Mouse (Mus musculus): Measurements from ENCODE around the gene Gm42715. TPM values are rescaled to one million over a fixed set of nuclear protein-coding genes. Genes with fewer than 3 reads are reported as not detected.
"Not testable (repeated sequence)": the region's sequence is repeated elsewhere in the genome, so short reads cannot be mapped to it uniquely, and the experiment has no call there.

The Gm42715 gene
- polyA plus RNA-seq, 1 experiment from 2014 or later: 13.4 TPM

DNA sequence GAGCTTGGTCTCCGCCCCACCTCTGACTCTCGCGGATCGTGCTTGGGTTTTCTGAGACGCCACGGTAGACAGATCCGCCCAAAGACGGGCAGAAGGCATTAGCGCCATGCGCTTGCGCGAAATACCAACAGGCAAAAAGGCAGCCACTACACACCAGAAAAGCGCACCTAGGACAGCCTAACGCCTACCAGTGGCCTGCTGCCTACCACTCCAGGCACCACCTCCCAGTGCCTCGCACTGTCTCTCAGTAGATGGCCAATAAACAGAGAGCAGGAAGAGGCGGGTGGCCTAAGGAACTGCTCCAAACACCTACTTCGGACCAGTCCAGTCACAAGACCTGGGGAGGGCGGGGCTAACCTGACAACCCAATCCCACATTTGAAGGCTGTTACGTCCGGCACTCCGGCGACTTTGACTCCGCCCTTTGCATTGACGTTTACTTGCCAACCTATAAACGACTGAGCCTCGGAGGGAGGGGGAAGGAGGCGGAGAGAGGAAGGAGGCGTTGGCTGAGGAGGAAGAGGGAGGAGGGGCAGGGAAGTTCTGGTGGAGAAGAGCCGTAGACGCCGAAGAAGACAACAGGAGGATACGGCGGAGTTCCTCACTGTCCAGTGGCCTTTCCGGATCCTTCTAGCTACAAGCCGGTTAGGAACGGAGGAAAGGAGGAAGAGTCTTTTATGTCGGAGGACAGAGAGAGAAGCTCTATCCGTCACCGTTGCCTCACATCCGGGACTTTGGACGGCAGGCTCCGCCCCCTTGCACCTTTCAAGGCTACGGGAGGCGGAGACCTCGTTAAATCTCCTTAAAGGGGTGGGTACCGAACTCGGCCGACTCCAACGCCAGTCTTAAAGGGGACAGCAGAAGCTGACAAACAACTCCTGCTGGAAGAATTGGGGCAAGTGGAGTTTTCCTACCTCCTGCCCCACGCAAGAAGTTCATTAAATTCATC lies 41.4 kb upstream of the Gm42715 start:
- H3K4me1 ChIP-seq: peaks cover 27% of the 10 kb centered on the region
- H3K27me3 ChIP-seq (replicated peaks): no peaks in the 10 kb centered on the region
- peak overlapping the region; percentile 81 for H3K4me2 ChIP-seq
- under 1% methylated on average over 50 of the region's 50 CpGs for WGBS
- H3K9me3 ChIP-seq: no peaks in the 10 kb centered on the region
- ATAC-seq (ENCODE audit: insufficient read depth, low FRiP score, low read depth): peak; percentile 93
- peak overlapping the region; percentile 99 for H3K27ac ChIP-seq
- H3K9ac ChIP-seq: peak overlapping the region; percentile 99
- H3K36me3 ChIP-seq: peaks cover 41% of the 10 kb centered on the region
- peak overlapping the region; percentile 95 for H3K4me3 ChIP-seq (replicated peaks)

DNA sequence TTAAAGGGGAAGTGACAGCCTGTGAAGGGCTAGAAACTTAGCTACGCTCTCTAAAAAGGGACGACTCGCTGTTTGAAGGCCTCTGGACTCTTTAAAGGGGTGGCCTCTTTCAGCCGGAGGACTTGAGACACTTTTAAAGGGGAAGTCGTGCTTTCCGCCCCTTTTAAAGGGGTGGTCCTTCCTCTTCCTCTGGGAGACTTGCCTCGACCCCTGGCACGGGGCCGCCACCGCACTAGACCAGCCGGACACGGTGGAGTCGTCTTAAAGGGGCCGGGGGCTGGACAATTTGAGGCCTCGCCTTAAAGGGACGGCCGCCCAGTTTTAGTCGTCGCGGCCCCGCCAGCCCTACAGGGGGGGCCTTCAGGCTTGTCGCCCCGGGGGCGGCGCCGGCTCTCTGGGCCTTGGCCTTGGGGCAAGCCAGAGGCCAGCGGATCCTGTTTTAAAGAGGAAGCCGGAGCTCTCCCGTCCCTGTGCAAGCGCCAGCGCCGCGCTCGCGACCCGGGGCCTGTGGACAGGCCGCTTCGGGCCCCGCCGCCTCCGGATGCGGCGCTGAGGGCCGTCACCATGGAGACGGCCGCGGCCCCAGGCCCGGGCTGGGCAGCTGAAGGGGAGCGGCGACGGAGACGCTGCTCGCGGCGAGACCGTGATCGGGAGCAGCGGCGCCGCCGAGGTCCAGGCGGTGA lies 40.6 kb upstream of the Gm42715 start, which contains the start of gene Fbrs:
TSS of gene Fbrs (plus strand) at position 565 of the 683 bp plus-strand sequence.
- Histone ChIP-seq H3K4me3 (replicated peaks) (peak within 1 kb of the TSS; percentile 95), H3K27me3 (replicated peaks) (no peaks in the 10 kb centered on the region), H3K9me3 (no peaks in the 10 kb centered on the region), H3K36me3 (peaks cover 40% of the 10 kb centered on the region), H3K27ac (peak within 1 kb of the TSS; percentile 99), H3K4me1 (peaks cover 27% of the 10 kb centered on the region), H3K4me2 (peak within 1 kb of the TSS; percentile 81), H3K9ac (peak within 1 kb of the TSS; percentile 99)
- WGBS: 0% methylated on average over 57 of the region's 62 CpGs
- peak; percentile 68 for ATAC-seq (ENCODE audit: insufficient read depth, low FRiP score, low read depth)

DNA sequence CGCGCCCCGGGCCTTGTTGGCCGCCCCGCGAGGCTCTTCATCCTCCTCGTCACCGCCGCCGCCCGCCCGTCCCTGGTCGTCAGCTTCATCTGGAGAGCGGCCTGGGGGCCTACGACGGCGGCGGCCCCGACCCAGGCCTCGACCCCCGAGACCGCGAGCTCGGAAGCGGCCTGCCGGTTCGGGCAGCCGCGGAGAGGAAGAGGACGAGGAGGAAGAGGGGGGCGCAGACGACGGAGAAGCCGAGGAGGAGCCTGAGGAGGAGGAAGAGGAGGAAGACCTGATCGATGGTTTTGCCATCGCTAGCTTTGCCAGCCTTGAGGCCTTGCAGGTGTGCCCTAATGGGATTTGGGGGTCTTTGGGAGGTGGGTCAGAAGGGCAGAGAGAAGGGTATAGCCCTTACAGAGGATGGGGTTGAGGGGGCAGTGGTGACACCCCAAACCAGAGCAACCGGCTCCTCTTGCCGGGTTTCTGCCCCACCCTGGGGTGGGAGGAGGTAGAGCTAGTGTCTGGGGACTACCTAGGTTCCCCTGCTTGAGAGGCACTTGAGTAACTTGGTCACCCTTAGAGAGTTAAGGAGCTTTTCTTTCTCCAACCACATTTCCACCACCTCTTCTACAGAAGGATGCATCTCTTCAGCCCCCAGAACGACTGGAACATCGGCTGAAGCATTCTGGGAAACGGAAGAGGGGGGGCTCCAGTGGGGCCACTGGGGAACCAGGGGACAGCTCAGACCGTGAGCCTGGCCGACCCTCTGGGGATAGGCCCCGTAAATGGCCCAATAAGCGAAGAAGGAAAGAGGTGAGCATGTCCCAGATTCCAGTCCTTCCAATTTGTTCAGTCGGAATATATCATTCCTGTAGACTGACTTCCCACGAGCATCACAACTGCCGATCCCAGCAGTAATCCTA lies 39.8 kb upstream of the Gm42715 start:
- Histone ChIP-seq H3K36me3 (peaks cover 33% of the 10 kb centered on the region), H3K4me3 (replicated peaks) (peak overlapping the region; percentile 95), H3K27me3 (replicated peaks) (no peaks in the 10 kb centered on the region), H3K9me3 (no peaks in the 10 kb centered on the region), H3K4me1 (peaks cover 27% of the 10 kb centered on the region), H3K9ac (peak overlapping the region; percentile 99), H3K27ac (peak overlapping the region; percentile 99), H3K4me2 (peak overlapping the region; percentile 81)
- no peak for ATAC-seq (ENCODE audit: insufficient read depth, low FRiP score, low read depth)
- WGBS: 4% methylated on average over 41 of the region's 48 CpGs

DNA sequence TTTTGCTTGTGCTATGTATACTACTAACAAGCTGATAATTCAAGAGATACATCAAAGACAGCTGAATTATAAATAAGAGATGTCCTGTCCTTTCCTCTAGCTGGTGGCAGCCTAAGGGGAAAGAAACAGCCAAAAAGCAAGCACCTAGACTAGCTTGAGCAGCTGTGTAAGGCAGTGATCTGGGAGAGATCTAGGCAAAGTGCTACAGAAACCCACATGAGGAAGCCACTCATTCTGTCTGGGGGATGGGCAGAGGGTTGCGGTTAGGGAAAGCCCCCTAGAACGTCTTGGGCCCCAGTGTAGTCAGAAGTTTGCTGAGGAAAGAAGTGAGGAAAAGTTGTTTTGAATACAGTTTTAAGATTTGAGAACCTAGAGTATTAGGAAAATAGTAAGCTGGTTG lies 39.1 kb upstream of the Gm42715 start:
- ATAC-seq (ENCODE audit: insufficient read depth, low FRiP score, low read depth): no peak
- Histone ChIP-seq H3K4me3 (replicated peaks) (peak overlapping the region; percentile 95), H3K36me3 (peaks cover 31% of the 10 kb centered on the region), H3K9me3 (no peaks in the 10 kb centered on the region), H3K4me1 (peaks cover 27% of the 10 kb centered on the region), H3K27ac (no peak overlapping the region), H3K4me2 (peak overlapping the region; percentile 81), H3K9ac (peak overlapping the region; percentile 99; the same call in 1 of the 2 replicates), H3K27me3 (replicated peaks) (no peaks in the 10 kb centered on the region)
- WGBS: 52% methylated on average over 2 of the region's 2 CpGs

DNA sequence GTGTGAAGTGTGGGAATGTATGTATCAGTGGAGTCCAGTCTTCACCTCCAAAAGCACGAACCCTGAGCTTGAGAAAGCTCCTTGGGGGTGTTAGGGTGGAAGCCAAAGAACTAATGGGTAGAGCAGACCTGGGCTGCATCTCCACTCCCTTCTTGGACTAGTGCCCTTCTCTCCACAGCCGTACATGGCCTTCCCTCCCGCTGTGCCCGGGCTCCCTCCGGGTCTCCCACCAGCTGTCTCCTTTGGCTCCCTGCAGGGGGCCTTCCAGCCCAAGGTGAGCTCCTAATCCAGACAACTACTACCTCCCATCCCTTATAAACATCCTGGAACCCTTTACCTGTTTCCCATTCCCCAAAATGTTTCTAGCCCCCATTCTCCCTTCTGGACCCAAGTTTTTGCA lies 34.0 kb upstream of the Gm42715 start:
- H3K4me1 ChIP-seq: peaks cover 5% of the 10 kb centered on the region
- H3K4me2 ChIP-seq: no peak overlapping the region
- no peak overlapping the region for H3K4me3 ChIP-seq (replicated peaks)
- H3K9me3 ChIP-seq: no peaks in the 10 kb centered on the region
- no peak overlapping the region for H3K27ac ChIP-seq
- H3K36me3 ChIP-seq: peaks cover 61% of the 10 kb centered on the region
- no peak for ATAC-seq (ENCODE audit: insufficient read depth, low FRiP score, low read depth)
- no peak overlapping the region for H3K9ac ChIP-seq
- 86% methylated on average over 5 of the region's 5 CpGs for WGBS
- no peaks in the 10 kb centered on the region for H3K27me3 ChIP-seq (replicated peaks)

DNA sequence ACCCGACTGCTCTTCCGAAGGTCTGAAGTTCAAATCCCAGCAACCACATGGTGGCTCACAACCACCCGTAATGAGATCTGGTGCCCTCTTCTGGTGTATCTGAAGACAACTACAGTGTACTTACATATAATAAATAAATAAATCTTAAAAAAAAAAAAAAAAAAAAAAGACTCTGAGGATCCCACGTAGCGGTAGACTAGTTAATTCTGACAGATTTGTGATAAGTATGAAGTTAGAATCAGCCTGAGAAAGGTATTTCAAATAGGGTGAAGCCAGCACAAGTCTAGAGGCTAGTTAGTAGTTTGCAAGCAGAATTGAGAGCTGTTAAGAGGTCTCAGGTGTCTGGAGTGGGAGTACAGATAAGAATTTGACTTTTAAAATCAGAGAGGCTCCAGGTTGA lies 31.0 kb upstream of the Gm42715 start:
- peaks cover 61% of the 10 kb centered on the region for H3K36me3 ChIP-seq
- H3K4me2 ChIP-seq; H3K4me3 ChIP-seq (replicated peaks); H3K9ac ChIP-seq; H3K9me3 ChIP-seq; H3K27ac ChIP-seq; H3K4me1 ChIP-seq; ATAC-seq (ENCODE audit: insufficient read depth, low FRiP score, low read depth); H3K27me3 ChIP-seq (replicated peaks): not testable (repeated sequence)
- 81% methylated on average over 5 of the region's 5 CpGs for WGBS

DNA sequence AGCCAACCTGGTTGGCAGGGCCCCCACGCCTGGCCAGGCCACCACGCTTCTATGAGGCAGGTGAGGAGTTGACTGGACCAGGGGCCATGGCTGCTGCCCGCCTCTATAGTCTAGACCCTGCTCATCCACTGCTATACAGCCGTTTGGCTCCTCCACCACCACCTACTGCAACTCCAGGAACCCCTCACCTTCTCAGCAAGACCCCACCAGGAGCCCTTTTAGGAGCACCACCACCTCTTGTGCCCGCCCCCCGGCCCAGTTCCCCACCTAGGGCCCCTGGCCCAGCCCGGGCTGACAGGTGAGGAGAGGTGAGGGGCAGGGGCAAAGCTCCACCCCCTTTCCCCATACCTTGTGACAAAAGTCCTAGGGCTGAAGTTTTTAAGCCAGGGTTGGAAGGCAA lies 29.4 kb upstream of the Gm42715 start:
- Histone ChIP-seq H3K4me2 (no peak overlapping the region), H3K4me3 (replicated peaks) (no peak overlapping the region), H3K9ac (no peak overlapping the region), H3K4me1 (no peaks in the 10 kb centered on the region), H3K36me3 (peaks cover 56% of the 10 kb centered on the region), H3K27me3 (replicated peaks) (no peaks in the 10 kb centered on the region), H3K27ac (no peak overlapping the region), H3K9me3 (no peaks in the 10 kb centered on the region)
- no peak for ATAC-seq (ENCODE audit: insufficient read depth, low FRiP score, low read depth)
- 88% methylated on average over 7 of the region's 7 CpGs for WGBS

DNA sequence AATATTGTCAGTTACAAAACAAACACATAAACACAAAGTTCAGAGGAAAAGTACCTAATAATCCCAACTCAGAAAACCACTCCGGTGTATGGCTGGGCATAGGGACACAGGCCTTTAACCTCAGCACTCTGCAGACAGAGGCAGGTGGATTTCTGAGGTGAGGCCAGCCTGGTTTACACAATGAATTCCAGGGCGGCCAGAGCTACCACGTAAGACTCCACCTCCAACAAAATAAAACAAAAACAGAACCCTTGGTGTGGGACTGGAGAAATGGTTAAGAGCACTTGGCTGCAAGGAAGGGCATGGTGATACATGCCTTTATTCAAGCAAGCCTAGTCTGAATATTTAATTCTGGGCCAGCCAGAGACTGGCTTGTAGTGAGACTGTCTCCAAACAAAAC lies 27.5 kb upstream of the Gm42715 start:
- Histone ChIP-seq H3K9ac (no peak overlapping the region), H3K4me3 (replicated peaks) (no peak overlapping the region), H3K27me3 (replicated peaks) (no peaks in the 10 kb centered on the region), H3K27ac (no peak overlapping the region), H3K4me2 (no peak overlapping the region), H3K9me3 (no peaks in the 10 kb centered on the region), H3K4me1 (no peaks in the 10 kb centered on the region), H3K36me3 (peaks cover 39% of the 10 kb centered on the region)
- no peak for ATAC-seq (ENCODE audit: insufficient read depth, low FRiP score, low read depth)
- 75% methylated on average over 3 of the region's 3 CpGs for WGBS

DNA sequence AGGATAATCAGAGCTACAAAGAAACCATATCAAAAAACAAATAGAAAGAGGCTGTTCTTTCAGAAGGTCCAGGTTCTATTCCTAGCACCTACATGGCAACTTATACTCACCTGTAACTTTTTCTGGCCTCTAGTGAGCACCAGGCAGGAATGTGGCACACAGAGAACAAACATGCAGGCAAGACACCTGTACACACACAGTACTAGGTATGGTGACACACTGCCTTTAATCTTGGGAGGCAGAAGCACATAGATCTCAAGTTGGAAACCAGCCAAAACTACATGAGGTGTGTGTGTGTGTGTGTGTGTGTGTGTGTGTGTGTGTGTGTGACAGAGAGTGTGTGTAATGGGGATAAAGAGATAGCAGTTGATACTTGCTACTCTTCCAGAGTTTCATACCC lies 24.7 kb upstream of the Gm42715 start:
- Histone ChIP-seq H3K4me3 (replicated peaks) (no peak overlapping the region), H3K9me3 (no peaks in the 10 kb centered on the region), H3K4me2 (no peak overlapping the region), H3K36me3 (peaks cover 18% of the 10 kb centered on the region), H3K4me1 (no peaks in the 10 kb centered on the region), H3K9ac (no peak overlapping the region), H3K27me3 (replicated peaks) (no peaks in the 10 kb centered on the region), H3K27ac (no peak overlapping the region)
- ATAC-seq (ENCODE audit: insufficient read depth, low FRiP score, low read depth): peak; percentile 56; the same call in 1 of the 2 replicates

DNA sequence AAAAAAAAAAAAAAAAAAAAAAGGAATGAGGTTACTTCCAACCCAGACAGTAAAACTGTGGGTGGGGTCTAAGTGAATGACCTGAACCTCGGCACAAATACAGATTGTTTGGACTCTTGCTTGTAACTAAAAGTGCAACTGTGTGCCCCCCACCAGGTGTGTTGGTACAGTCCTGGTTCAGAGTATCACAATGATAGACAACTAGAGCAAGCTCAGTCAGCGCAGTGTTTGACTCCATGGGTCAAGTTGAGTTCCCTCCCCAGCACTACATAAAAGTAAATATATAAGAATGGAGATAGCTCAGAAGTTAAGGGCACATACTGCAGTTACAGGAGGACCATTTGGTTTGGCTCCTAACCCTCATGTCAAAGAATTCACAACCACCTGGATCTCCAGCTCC lies 22.0 kb upstream of the Gm42715 start:
- Histone ChIP-seq H3K9me3 (no peaks in the 10 kb centered on the region), H3K4me1 (no peaks in the 10 kb centered on the region), H3K4me2 (no peak overlapping the region), H3K27me3 (replicated peaks) (no peaks in the 10 kb centered on the region), H3K4me3 (replicated peaks) (no peak overlapping the region), H3K36me3 (no peaks in the 10 kb centered on the region), H3K27ac (no peak overlapping the region), H3K9ac (no peak overlapping the region)
- ATAC-seq (ENCODE audit: insufficient read depth, low FRiP score, low read depth): no peak
- 72% methylated on average over 2 of the region's 2 CpGs for WGBS

DNA sequence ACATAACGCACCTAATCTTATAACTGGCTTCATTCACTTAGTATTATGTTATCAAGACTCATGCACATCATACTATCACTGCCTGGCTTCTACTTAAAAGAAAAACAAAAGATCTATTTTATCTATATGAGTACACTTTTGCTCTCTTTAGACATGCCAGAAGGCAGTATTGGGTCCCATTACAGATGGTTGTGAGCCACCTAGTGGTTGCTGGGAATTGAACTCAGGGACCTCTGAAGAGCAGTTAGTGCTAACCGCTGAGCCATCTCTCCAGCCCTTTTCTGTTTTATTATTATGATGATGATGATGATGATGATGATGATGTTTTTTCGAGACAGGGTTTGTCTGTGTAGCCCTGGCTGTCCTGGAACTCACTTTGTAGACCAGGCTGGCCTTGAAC lies 21.0 kb upstream of the Gm42715 start:
- Histone ChIP-seq H3K9ac (no peak overlapping the region), H3K27me3 (replicated peaks) (no peaks in the 10 kb centered on the region), H3K4me3 (replicated peaks) (no peak overlapping the region), H3K4me1 (no peaks in the 10 kb centered on the region), H3K27ac (no peak overlapping the region), H3K9me3 (no peaks in the 10 kb centered on the region), H3K4me2 (no peak overlapping the region), H3K36me3 (no peaks in the 10 kb centered on the region)
- WGBS: 35% methylated on average over 3 of the region's 3 CpGs
- no peak for ATAC-seq (ENCODE audit: insufficient read depth, low FRiP score, low read depth)
